Mouse (Mus musculus) c-Kit-positive CD71-positive TER-119-negative erythroid progenitor cells, embryonic 14.5 days (primary cell): Measurements from ENCODE around the gene Olfr847.

ENCODE experiments used
- DNase-seq: peaks from one replicate; pipeline ENCODE4 v3.0.0-alpha.2; 2013; ENCODE audit warnings: low read depth

The Olfr847 gene

GRCm38 (mm10) chr9:19378569-19378968 is at the start of gene Olfr847:
Gene Olfr847 (minus strand): TSS chr9:19378669.
- no peak for DNase-seq

GRCm38 (mm10) chr9:19363905-19364304 is 14.6 kb downstream of the Olfr847 start, which contains the start of gene Olfr846:
Gene Olfr846 (minus strand): TSS chr9:19364005.
- no peak for DNase-seq

- DNase-seq: no peak
Observed at GRCm38 (mm10) chr9:19336157-19336556, 42.3 kb downstream of the Olfr847 start, which contains the start of gene Olfr845. Gene Olfr845 (plus strand): TSS chr9:19336457.
